Mouse (Mus musculus) heart, postnatal 25 days (tissue): ENCODE measurements around the gene Olfr1427. TPM values are rescaled to one million over a fixed set of nuclear protein-coding genes. Genes with fewer than 3 reads are reported as not detected.
"Not testable (repeated sequence)": the region's sequence is repeated elsewhere in the genome, so short reads cannot be mapped to it uniquely, and the experiment has no call there.

ENCODE experiments used
- DNase-seq: peaks from one replicate; pipeline ENCODE4 v3.0.0; 2022; ENCODE audit warnings: low spot score
- intact Hi-C: fragments of 180-260 bp; cut with DNase I; formaldehyde crosslinking; loops from one replicate; pipeline ENCODE4 v1.15.1; 2025
- total RNA-seq, 2 experiments: library from RNA; stranded (reverse); gene quantifications; 2 replicates each; pipeline ENCODE4 v1.2.3; 2021

Gene Olfr1427
- total RNA-seq, result not detected

DNA sequence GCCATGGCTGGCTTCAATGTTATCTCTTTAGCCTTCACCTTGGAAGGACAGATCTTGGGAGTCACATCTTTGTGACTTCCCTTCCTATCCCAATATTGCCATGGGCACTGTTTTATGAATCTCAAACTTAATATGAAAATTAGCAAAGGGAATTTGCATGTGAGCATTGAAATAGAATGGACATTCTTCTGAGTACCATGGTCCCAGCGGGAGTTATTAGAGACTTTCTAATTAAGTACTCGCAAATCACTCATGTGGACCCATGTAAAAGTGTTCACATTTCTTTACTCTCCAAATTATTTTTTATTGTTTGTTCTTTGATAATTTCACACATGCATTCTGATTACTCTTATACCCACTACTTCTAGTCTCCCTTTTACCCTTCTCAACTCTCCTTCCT is at the start of gene Olfr1427:
Gene Olfr1427 (minus strand): TSS at position 101 of the 400 bp plus-strand sequence.
- intact Hi-C loops, result no loop called here
- no peak for DNase-seq

GRCm38 (mm10) chr19:12145452-12145851 is 42.3 kb upstream of the Olfr1427 start:
- no peak for DNase-seq
- intact Hi-C loops, result no loop called here

DNA sequence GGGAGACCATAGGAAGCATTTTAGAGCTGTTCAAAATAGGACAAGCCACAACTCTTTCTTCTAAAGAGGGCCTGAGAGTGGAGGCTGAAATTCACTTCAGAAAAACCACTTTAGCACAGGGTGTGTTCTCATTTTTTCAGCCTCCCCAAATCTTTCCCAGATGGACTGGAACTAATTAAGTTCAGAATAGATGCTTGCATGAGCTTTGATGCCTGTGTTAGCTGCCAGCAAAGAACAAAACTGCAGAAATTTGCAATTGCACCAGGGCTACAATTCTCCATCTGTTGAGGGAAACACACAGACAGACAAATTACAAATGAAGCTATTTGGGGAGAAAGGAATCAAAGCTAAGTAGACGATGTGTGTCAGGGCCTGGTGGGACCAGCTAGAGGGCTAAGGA is 40.2 kb upstream of the Olfr1427 start:
- DNase-seq, result no peak
- intact Hi-C loops, result no loop called here

GRCm38 (mm10) chr19:12134289-12134688 is 31.2 kb upstream of the Olfr1427 start:
- no peak for DNase-seq
- intact Hi-C loops, result no loop called here

DNA sequence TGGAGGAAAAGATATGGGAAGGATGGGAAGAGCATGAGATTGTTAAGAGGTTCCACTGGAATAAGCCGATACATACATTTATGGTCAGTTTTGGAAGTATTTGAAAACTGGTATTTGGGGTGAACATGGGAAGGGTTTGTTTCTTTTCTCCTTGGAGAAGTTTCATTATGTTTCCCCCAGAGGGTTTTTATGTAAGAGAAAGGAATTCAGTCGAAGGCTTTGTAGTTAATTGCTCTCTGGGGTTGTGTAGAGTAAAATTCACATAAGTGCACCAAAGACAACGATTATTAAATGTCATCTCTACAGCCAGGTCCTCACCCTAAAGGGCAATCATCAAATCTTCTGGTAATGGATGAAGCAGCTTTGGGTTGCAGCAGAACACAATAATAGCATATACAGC is 20.0 kb upstream of the Olfr1427 start, which contains the start of gene Olfr76:
Gene Olfr76 (minus strand): TSS at position 101 of the 400 bp plus-strand sequence.
- DNase-seq, result no peak
- intact Hi-C loops, result no loop called here

DNA sequence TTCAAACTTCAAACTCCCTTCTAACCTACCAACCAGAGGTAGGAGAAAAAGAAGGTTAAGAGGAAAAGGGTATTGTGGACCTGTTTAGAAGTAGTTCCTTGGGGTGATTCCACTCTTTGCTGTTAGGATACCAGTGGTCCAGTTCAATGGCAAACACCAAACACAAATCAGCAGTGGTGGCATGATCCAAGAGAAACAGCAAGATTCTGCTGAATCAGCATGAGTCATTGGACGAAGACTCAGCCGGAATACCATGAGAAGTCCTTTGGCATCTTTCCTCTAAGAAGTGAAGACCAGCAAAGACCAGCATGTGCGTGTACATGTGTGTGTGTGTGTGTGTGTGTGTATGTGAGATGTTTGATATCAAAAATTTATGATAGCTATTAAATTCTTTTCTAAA is 13.3 kb upstream of the Olfr1427 start:
- intact Hi-C loops, result no loop called here

GRCm38 (mm10) chr19:12115797-12116196 is 12.7 kb upstream of the Olfr1427 start, which contains the start of gene Olfr1428:
TSS of gene Olfr1428 (minus strand) at chr19:12115897.
- intact Hi-C loops, result no loop called here
- no peak for DNase-seq

More for the DNA sequence above, 13.3 kb upstream of the Olfr1427 start:
- DNase-seq, result no peak

- no peak for DNase-seq
- intact Hi-C loops, result no loop called here
Measured at GRCm38 (mm10) chr19:12113807-12114206, 10.7 kb upstream of the Olfr1427 start.

DNA sequence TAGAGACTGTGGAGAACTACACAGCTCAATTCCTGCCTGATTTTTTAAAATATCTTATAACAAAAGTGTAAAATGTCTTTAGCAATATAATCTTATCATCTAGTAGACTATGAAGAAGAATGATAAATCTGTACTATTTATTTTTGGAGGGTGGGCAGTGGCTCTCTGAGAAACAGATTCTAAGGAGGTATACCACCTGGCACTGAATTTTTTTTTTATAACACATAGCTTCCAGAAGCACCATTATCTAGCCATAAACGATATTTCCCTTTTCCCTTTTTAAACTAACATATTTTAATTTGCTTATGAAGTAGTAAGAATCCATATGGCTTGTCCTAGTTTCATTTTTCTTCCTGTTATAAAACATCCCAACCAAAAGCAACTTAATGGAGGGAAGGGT is 1.4 kb upstream of the Olfr1427 start:
- intact Hi-C loops, result no loop called here
- DNase-seq, result no peak

- intact Hi-C loops, result no loop called here
- no peak for DNase-seq
Measured at GRCm38 (mm10) chr19:12091913-12092312, 11.2 kb downstream of the Olfr1427 start, which contains the start of gene Olfr1426. TSS of gene Olfr1426 (minus strand) at chr19:12092013.

DNA sequence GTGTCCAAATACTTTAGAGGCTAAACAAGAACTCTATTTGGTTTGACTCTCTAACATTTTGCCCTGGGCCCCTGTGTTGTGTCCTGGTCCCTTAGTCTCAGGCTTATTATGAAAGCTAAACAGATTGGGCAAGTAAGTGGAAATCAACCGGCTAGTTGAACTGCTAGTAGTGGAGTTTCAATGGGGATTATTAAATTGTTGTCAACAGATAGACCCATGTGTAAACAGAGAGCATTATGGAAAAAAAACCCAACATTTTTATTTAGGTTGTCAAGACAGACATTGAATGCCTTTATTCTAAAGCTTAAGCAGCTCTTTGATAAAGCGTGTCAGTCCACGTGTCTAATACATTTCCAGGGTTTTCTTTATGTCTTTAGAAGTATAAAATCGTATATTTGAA is 25.5 kb downstream of the Olfr1427 start, which contains the start of gene Olfr1425:
Gene Olfr1425 (minus strand): TSS at position 101 of the 400 bp plus-strand sequence.
- DNase-seq, intact Hi-C loops: not testable (repeated sequence)

GRCm38 (mm10) chr19:12069546-12069945 is 33.6 kb downstream of the Olfr1427 start:
- DNase-seq, intact Hi-C loops: not testable (repeated sequence)

DNA sequence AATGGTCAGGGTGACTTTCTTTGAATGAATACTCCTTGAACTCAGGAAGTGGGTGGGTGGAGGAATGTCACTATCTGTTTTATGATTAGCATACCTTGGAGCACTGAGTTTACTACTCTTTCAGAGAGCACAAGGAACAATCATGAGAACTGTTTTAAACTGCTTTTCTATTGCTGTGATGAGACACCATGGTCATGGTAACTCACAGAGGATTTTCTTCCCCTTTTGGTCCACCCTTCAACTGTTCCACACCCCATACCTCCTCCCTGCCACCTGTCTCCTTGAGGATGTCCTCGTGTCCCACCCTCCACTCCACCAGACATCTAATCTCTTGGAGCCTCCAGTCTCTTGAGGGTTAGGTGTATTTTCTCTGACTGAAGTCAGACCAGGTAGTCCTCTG is 35.3 kb downstream of the Olfr1427 start:
- DNase-seq, intact Hi-C loops: not testable (repeated sequence)

DNA sequence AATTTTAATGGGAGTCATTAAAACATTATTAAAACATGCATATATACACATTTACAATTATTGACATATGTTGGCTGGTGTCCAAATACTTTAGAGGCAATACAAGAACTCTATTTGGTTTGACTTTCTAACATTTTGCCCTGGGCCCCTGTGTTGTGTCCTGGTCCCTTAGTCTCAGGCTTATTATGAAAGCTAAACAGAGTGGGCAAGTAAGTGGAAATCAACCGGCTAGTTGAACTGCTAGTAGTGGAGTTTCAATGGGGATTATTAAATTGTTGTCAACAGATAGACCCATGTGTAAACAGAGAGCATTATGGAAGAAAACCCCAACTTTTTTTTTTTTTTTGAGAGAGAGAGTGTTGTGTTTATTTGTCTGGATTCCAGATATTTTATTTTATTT is 40.6 kb downstream of the Olfr1427 start, which contains the start of gene Olfr1424:
Gene Olfr1424 (minus strand): TSS at position 101 of the 400 bp plus-strand sequence.
- DNase-seq, intact Hi-C loops: not testable (repeated sequence)

Other genes starting within 250 kb of the Olfr1427 start
- gene Olfr1418, start 242.3 kb downstream of the Olfr1427 start, total RNA-seq, result not detected
- not detected for gene Olfr1419, start 228.2 kb downstream of the Olfr1427 start, total RNA-seq
- not detected for gene Olfr1420, start 216.8 kb downstream of the Olfr1427 start, total RNA-seq
- 10 to 100 TPM; 25.1 to 25.7 TPM for gene Patl1, start 190.9 kb downstream of the Olfr1427 start, total RNA-seq
- gene Osbp, start 137.4 kb downstream of the Olfr1427 start, total RNA-seq, result 10 to 100 TPM; 89.3 to 92.0 TPM
- gene Olfr1423, start 62.0 kb downstream of the Olfr1427 start, total RNA-seq, result not detected
- gene Olfr1424, start 40.7 kb downstream of the Olfr1427 start, total RNA-seq, result not detected
- gene Olfr1425, start 25.6 kb downstream of the Olfr1427 start, total RNA-seq, result not detected
- gene Olfr1426, start 11.3 kb downstream of the Olfr1427 start, total RNA-seq, result not detected
- gene Olfr1428, start 12.6 kb upstream of the Olfr1427 start, total RNA-seq, result not detected
- gene Olfr76, start 19.9 kb upstream of the Olfr1427 start, total RNA-seq, result not detected
- not detected for gene Olfr1555-ps1, start 66.8 kb upstream of the Olfr1427 start, total RNA-seq
- not detected for gene Olfr1431, start 97.3 kb upstream of the Olfr1427 start, total RNA-seq
- not detected for gene Olfr1432, start 129.3 kb upstream of the Olfr1427 start, total RNA-seq
- gene Olfr262, start 138.3 kb upstream of the Olfr1427 start, total RNA-seq, result not detected
- not detected for gene Olfr235, start 157.7 kb upstream of the Olfr1427 start, total RNA-seq
- gene Olfr1434, start 176.5 kb upstream of the Olfr1427 start, total RNA-seq, result not detected
- gene Olfr1436, start 195.8 kb upstream of the Olfr1427 start, total RNA-seq, result not detected
- gene Olfr1437, start 221.8 kb upstream of the Olfr1427 start, total RNA-seq, result not detected
- gene Olfr1438-ps1, start 232.6 kb upstream of the Olfr1427 start, total RNA-seq, result not detected